Mouse (Mus musculus) R1 (cell line): Measurements from ENCODE around the gene Olfr1015.

Experiments
- DNase-seq: peaks from one replicate; pipeline ENCODE4 v3.0.0-alpha.2; 2018; ENCODE audit warnings: low read depth, low spot score

Olfr1015 gene

GRCm38 (mm10) chr2:85781717-85782116, at the start of gene Olfr1015:
Gene Olfr1015, plus strand, starts transcription at chr2:85782017.
- no peak for DNase-seq

- no peak for DNase-seq
Measured at GRCm38 (mm10) chr2:85753822-85754221, 28.0 kb upstream of the Olfr1015 start.

DNA sequence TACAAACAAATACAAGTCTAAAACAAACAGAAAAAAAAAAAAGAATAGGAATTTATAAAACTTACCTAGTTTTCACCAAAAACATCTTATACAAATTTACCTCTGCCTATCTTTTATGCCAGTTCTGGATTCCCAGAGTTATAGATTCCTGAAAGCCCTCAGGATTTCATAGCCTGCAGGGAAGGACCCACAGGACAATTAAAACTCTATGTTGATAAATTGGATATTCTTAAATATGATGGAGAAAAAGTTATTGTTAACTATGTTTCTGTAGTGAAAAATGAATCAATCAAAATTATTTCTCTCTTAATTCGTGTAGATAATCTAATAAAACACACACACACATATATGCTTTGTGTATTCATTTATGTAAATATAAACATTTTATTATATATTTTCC, 19.2 kb upstream of the Olfr1015 start, which contains the start of gene Olfr1012:
TSS of gene Olfr1012 (minus strand) at position 101 of the 400 bp plus-strand sequence.
- no peak for DNase-seq

DNA sequence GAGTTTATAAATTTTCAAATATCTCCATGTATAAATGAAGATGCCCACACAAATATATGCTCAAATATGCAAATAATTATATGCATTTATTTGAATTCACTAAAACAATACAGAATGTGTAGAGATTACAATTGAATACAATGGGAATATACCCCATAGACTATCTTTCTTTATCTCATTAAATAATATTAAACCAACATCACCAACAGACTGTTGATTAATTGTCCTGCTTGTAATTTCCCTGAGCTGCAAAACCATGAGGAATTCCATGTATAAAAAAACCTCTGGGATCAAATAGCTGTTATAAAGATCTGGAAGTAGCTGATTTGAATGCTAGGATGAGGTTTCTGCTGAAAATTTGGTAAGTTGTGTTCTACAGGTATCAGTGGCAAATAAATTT, 15.0 kb upstream of the Olfr1015 start, which contains the start of gene Olfr1013:
TSS of gene Olfr1013 (plus strand) at position 301 of the 400 bp plus-strand sequence.
- DNase-seq: no peak

GRCm38 (mm10) chr2:85772413-85772812, 9.4 kb upstream of the Olfr1015 start, which contains the start of gene Olfr1014:
Gene Olfr1014, plus strand, starts transcription at chr2:85772713.
- no peak for DNase-seq

DNA sequence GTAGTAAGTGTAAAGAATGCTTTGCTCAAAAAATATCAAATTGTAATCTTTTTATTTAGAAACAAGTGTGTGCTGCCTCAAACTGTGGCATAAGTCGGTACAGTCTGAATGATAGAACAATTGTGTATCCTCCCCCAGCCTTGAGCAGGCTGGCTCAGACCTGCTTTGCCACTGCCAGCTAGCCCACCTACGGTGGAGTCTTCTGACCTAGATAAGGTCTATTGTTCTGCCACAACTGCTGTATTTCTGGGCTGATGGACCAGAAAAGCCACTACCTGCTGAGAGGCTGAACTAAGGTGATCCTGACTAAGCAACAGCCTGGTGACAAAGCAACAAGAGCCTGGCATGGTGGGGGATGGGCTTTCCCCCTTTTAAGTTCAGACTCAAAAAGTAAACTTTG, 10.5 kb downstream of the Olfr1015 start:
- peak; percentile 8 for DNase-seq

GRCm38 (mm10) chr2:85802444-85802843, 20.6 kb downstream of the Olfr1015 start, which contains the start of gene Olfr1016:
Gene Olfr1016, minus strand, starts transcription at chr2:85802544.
- DNase-seq: no peak

DNA sequence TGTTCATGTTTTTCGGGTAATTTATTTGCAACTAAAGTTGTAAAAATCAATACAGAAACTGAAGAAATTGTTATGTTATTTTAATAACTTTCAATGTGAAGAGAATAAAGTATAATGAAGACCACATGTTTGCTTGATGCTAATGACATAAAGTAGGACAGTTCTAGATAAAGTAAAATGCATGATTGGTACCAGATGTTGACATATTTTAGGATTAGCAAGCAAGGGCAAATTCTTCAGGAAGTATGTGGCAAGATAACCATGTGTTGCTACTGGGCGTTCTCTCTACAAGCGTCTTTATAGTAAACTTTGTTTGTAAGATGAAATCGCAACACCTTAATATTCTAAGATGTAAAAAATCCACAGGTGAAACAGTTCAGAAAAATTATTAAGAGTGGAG, 22.7 kb downstream of the Olfr1015 start:
- DNase-seq: no peak

- DNase-seq: no peak
Measured at GRCm38 (mm10) chr2:85818179-85818578, 36.4 kb downstream of the Olfr1015 start, which contains the start of gene Olfr1018. Gene Olfr1018, plus strand, starts transcription at chr2:85818479.
